Mouse (Mus musculus): Measurements from ENCODE around the gene Arhgdib.

- no peak for TF ChIP-seq CTCF (IDR thresholded peaks at IDR 0.05; ENCODE audit: borderline replicate concordance, extremely low read depth, insufficient read depth, insufficient read length)
- TF ChIP-seq POLR2A (IDR thresholded peaks at IDR 0.05; ENCODE audit: borderline replicate concordance, extremely low read depth, insufficient read depth, insufficient read length, poor library complexity, severe bottlenecking), result no peak
Observed at GRCm38 (mm10) chr6:136938331-136939126, 3.2 kb downstream of the Arhgdib start.
